Mouse (Mus musculus): Measurements from ENCODE around the gene Aqp3.

- TF ChIP-seq CTCF (IDR thresholded peaks at IDR 0.05; ENCODE audit: low read depth) (no peak), EP300 (IDR thresholded peaks at IDR 0.05; ENCODE audit: low read depth) (no peak)
These were observed 34.6 kb downstream of the Aqp3 start for GRCm38 (mm10) chr4:41063351-41063750.

Measured in liver, embryonic 14.5 days (tissue).